Mouse (Mus musculus): ENCODE results near the gene Ralgapa1. TPM values are rescaled to one million over a fixed set of nuclear protein-coding genes. Genes with fewer than 3 reads are reported as not detected.

Ralgapa1 gene
- total RNA-seq, 1 experiment from 2014 or later = 85.0 TPM

Small RNAs within 50 kb of the gene (microRNA-seq; reads per million reads assigned to microRNA genes)
- gene Gm23394 = 0.38 to 2.1 reads per million in 2 experiments

Other genes with a start within 250 kb of the Ralgapa1 start
- 1.0 and 1.5 TPM in 2 replicates for gene Insm2, start 221.7 kb downstream of the Ralgapa1 start, total RNA-seq (2021)
- gene Brms1l, start 15.2 kb upstream of the Ralgapa1 start, total RNA-seq (2021) = 43.1 and 44.6 TPM in 2 replicates